Mouse (Mus musculus) embryonic facial prominence, embryonic 14.5 days (tissue): ENCODE data around the gene Cby1. TPM values are rescaled to one million over a fixed set of nuclear protein-coding genes. Genes with fewer than 3 reads are reported as not detected.
A peak's percentile ranks its signal among the peaks of the same experiment; 100 is the strongest.

ENCODE experiments used
- ATAC-seq: fragments of 200-750 bp; cut with Nextera tagmentation; 2 replicates; pipeline ENCODE4 v1.8.0; 2017; ENCODE audit warnings: low read depth, moderate number of reproducible peaks, moderate TSS enrichment
- DNase-seq: peaks from one replicate; pipeline ENCODE4 v3.0.0-alpha.2; 2015; ENCODE audit warnings: low spot score
- H3K27ac ChIP-seq: fragments of 300-500 bp; sonication (generic); replicated peaks from 2 replicates; pipeline ENCODE4 v1.5.1; 2014; ENCODE audit warnings: low read depth, mild to moderate bottlenecking, low read length, moderate library complexity
- H3K27me3 ChIP-seq: fragments of 300-500 bp; sonication (generic); replicated peaks from 2 replicates; pipeline ENCODE4 v1.6.1; 2014; ENCODE audit warnings: low read length; ENCODE audit not compliant: control insufficient read depth, insufficient read depth
- H3K36me3 ChIP-seq: fragments of 300-500 bp; sonication (generic); 2 replicates; pipeline ENCODE4 v1.6.1; 2014; ENCODE audit warnings: low read length, mixed read lengths; ENCODE audit not compliant: control insufficient read depth, insufficient read depth
- H3K4me1 ChIP-seq: fragments of 300-500 bp; sonication (generic); 2 replicates; pipeline ENCODE4 v1.6.1; 2014; ENCODE audit warnings: antibody characterized with exemption, low read length; ENCODE audit not compliant: control insufficient read depth, insufficient read depth
- H3K4me2 ChIP-seq: fragments of 300-500 bp; sonication (generic); 2 replicates; pipeline ENCODE4 v1.6.1; 2014; ENCODE audit warnings: low read depth, mild to moderate bottlenecking, low read length, moderate library complexity, mixed read lengths
- H3K4me3 ChIP-seq: fragments of 300-500 bp; sonication (generic); 2 replicates; pipeline ENCODE4 v1.5.1; 2014; ENCODE audit warnings: low read depth, mild to moderate bottlenecking, low read length
- H3K9ac ChIP-seq: fragments of 300-500 bp; sonication (generic); 2 replicates; pipeline ENCODE4 v1.6.1; 2014; ENCODE audit warnings: low read depth, mild to moderate bottlenecking, low read length, moderate library complexity, mixed read lengths
- H3K9me3 ChIP-seq: fragments of 300-500 bp; sonication (generic); 2 replicates; pipeline ENCODE4 v1.6.1; 2016; ENCODE audit warnings: low read length; ENCODE audit not compliant: control insufficient read depth
- WGBS: fragments of 180-500 bp; shearing (Covaris S2); extraction: QIAGEN DNeasy Blood & Tissue Kit; methylation state at CpG from one replicate; pipeline ENCODE4 v1.1.7; 2014; 5-methylcytosine and 5-hydroxymethylcytosine counted together
- polyA plus RNA-seq: library from polyadenylated mRNA; unstranded; fragments of >200 nt; fragmentation: Nextera tagmentation; extraction: Ambion mirVana; gene quantifications from 2 replicates; pipeline ENCODE4 v1.2.1, GENCODE M21; 2014

Cby1 gene
- polyA plus RNA-seq, 1 experiment from 2014 or later = 52.3 TPM

GRCm38 (mm10) chr15:79689662-79690425, 30.8 kb downstream of the Cby1 start:
- H3K9ac ChIP-seq = 0 out of 2 replicates have a peak overlapping the region, but pooled peaks have one; percentile 32
- WGBS = 13% methylated on average over 24 of the region's 24 CpGs

DNA sequence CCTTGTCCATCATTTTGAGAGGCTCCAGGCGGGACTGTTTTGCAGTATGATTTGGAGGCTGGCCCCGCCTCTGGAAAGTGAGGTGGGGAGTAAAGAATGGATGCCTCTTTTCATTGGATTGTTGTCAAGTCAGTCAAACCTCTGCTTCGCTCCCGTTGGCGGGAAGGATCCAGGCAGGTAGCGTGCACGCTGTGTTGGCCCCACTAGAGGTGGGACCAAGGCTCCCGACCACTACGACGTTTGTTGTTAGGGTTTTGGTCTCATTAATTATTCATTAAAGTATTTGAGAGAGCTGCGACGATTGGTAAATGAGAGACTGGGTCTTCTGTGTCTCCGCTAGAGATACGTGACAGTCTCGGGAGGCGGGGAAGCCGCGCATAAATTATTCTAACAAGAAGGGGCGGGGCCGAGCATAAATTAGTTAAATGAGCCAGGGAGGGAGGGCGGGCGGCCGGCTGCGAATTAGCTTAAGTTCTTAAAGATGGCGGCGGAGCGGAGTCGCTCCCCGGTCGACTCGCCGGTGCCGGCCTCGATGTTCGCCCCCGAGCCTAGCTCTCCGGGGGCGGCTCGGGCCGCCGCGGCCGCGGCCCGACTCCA, 31.5 kb downstream of the Cby1 start, which contains the start of gene Gtpbp1:
Gene Gtpbp1, plus strand, starts transcription at position 420 of the 597 bp plus-strand sequence.
- peak within 1 kb of the TSS; percentile 80 for H3K27ac ChIP-seq
- peak within 1 kb of the TSS; percentile 97 for H3K4me2 ChIP-seq
- peak within 1 kb of the TSS; percentile 96 for H3K4me3 ChIP-seq
- WGBS = 0% methylated on average over 33 of the region's 45 CpGs
- H3K27me3 ChIP-seq = no peaks in the 10 kb centered on the region
- peak; percentile 97 for ATAC-seq
- H3K36me3 ChIP-seq = peaks cover 13% of the 10 kb centered on the region; the same call in 1 of the 2 replicates
- H3K4me1 ChIP-seq = peaks cover 27% of the 10 kb centered on the region
- H3K9ac ChIP-seq = peak within 1 kb of the TSS; percentile 95
- peak; percentile 100 for DNase-seq
- H3K9me3 ChIP-seq = no peaks in the 10 kb centered on the region

More at GRCm38 (mm10) chr15:79689662-79690425, 30.8 kb downstream of the Cby1 start:
- Histone ChIP-seq H3K9me3 (no peaks in the 10 kb centered on the region), H3K4me1 (peaks cover 34% of the 10 kb centered on the region), H3K4me2 (peak overlapping the region; percentile 63), H3K36me3 (0 out of 2 replicates have a peak, but pooled peaks cover 7% of the 10 kb centered on the region), H3K27ac (no peak overlapping the region; the same call in 1 of the 2 replicates), H3K4me3 (peak overlapping the region; percentile 96), H3K27me3 (no peaks in the 10 kb centered on the region)
- no peak for DNase-seq
- no peak for ATAC-seq

DNA sequence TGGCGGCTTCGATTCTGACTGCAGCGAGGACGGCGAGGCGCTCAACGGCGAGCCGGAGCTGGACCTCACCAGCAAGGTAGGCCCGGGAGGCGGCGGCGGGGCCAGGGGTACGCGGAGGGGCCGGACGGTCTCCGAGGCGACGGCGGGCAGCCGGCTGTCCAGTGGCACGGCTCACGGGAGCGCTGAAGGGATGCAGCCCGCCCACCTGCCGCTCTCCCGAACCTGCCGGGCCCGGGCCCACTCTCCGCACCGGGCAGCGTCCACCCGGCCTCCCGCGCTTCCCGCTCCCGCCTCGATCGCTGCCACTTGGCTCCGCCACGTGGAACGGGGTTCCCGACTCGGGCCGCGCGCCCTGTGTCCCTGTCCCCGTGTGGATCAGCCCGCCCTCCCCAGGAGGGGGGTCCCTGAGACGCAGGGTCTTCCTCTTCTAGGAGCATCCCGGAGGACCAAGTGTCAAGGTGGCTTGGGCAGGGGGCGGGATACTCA, 32.1 kb downstream of the Cby1 start:
- peak overlapping the region; percentile 80 for H3K27ac ChIP-seq
- H3K9me3 ChIP-seq = no peaks in the 10 kb centered on the region
- H3K4me2 ChIP-seq = peak overlapping the region; percentile 97
- no peak for DNase-seq
- WGBS = 0% methylated on average over 4 of the region's 53 CpGs
- H3K9ac ChIP-seq = peak overlapping the region; percentile 95
- peak; percentile 5 for ATAC-seq
- peaks cover 16% of the 10 kb centered on the region; the same call in 1 of the 2 replicates for H3K36me3 ChIP-seq
- H3K4me3 ChIP-seq = peak overlapping the region; percentile 96
- no peaks in the 10 kb centered on the region for H3K27me3 ChIP-seq
- peaks cover 21% of the 10 kb centered on the region for H3K4me1 ChIP-seq

DNA sequence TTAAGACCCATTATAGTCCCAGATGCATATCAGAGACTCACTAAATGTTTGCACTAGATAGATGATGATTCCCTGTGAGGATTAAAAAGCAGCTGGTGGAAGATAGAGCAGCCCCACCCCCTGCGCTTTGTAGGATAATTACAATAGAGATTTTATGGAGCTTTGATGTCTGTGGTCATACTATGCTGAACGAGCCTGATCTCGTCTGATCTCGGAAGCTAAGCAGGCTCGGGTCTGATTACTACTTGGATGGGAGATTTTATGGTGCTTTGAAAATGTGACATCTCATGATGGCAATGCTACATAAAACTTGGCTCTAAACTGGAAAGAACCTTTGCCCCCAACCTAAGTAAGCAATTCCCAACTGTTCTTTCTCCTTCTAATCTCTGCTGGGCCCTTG, 33.3 kb downstream of the Cby1 start:
- DNase-seq (no peak), ATAC-seq (no peak)
- Histone ChIP-seq H3K27ac (no peak overlapping the region), H3K27me3 (no peaks in the 10 kb centered on the region), H3K9me3 (no peaks in the 10 kb centered on the region), H3K36me3 (peaks cover 22% of the 10 kb centered on the region; the same call in 1 of the 2 replicates), H3K4me2 (peak overlapping the region; percentile 97), H3K4me3 (peak overlapping the region; percentile 96), H3K9ac (0 out of 2 replicates have a peak overlapping the region, but pooled peaks have one; percentile 19), H3K4me1 (peaks cover 17% of the 10 kb centered on the region)
- WGBS = 73% methylated on average over 5 of the region's 5 CpGs

DNA sequence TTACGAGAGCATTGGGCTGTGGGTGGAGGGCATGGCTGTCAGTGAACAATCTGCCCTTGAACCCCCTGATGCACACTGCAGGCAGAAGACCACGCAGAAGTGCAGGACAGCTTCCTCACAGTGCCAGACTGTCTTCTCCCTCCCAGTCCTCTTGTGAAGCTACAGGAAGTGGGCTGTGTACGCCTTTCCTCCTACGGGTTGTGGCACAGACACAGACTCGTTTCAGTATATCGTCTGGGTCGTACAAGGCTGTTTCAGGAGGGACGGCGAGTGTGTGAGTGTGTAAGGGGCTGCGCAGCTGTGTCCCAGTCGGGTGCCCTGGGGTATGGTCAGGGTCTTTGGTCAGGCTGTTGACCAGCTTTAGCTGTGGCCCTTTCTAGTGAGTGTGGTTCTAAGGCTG, 34.7 kb downstream of the Cby1 start:
- Histone ChIP-seq H3K4me2 (no peak overlapping the region), H3K36me3 (peaks cover 22% of the 10 kb centered on the region; the same call in 1 of the 2 replicates), H3K9me3 (no peaks in the 10 kb centered on the region), H3K4me1 (peaks cover 12% of the 10 kb centered on the region; the same call in 1 of the 2 replicates), H3K27me3 (no peaks in the 10 kb centered on the region), H3K27ac (no peak overlapping the region), H3K9ac (no peak overlapping the region), H3K4me3 (no peak overlapping the region)
- WGBS = 91% methylated on average over 11 of the region's 11 CpGs
- no peak for ATAC-seq
- no peak for DNase-seq

DNA sequence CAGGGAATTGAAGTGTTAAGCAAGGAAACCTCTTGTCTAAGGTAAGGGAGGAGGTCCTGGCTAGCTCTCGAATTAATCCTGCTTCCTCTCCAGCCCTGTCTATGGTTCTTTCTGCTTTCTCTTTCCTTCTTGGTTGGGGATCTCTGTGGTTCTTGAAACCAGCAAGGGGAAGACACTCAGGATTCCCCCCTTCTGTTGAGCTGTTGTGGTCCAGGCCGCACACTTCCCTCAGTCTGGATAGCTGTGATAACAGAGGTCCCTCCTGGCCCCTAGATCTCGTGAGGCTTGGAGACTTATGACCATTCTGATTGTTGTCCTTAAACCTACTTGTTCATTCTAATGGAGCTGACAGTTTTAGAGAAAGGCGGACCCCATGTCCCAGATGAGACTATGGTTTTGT, 35.5 kb downstream of the Cby1 start:
- no peak overlapping the region for H3K4me3 ChIP-seq
- no peak overlapping the region for H3K27ac ChIP-seq
- H3K9ac ChIP-seq = no peak overlapping the region
- DNase-seq = no peak
- peaks cover 27% of the 10 kb centered on the region; the same call in 1 of the 2 replicates for H3K36me3 ChIP-seq
- no peaks in the 10 kb centered on the region for H3K27me3 ChIP-seq
- H3K4me2 ChIP-seq = no peak overlapping the region
- WGBS = 90% methylated on average over 4 of the region's 4 CpGs
- ATAC-seq = no peak
- H3K9me3 ChIP-seq = no peaks in the 10 kb centered on the region
- peaks cover 12% of the 10 kb centered on the region; the same call in 1 of the 2 replicates for H3K4me1 ChIP-seq

- no peaks in the 10 kb centered on the region for H3K9me3 ChIP-seq
- no peak for DNase-seq
- 67% methylated on average over 3 of the region's 3 CpGs for WGBS
- H3K27ac ChIP-seq = no peak overlapping the region
- H3K4me1 ChIP-seq = peaks cover 12% of the 10 kb centered on the region; the same call in 1 of the 2 replicates
- no peak overlapping the region for H3K9ac ChIP-seq
- H3K27me3 ChIP-seq = no peaks in the 10 kb centered on the region
- ATAC-seq = no peak
- H3K4me3 ChIP-seq = no peak overlapping the region
- H3K4me2 ChIP-seq = no peak overlapping the region
- H3K36me3 ChIP-seq = peaks cover 28% of the 10 kb centered on the region; the same call in 1 of the 2 replicates
These were observed 36.5 kb downstream of the Cby1 start for GRCm38 (mm10) chr15:79695516-79695915.

GRCm38 (mm10) chr15:79696508-79696907, 37.5 kb downstream of the Cby1 start:
- Histone ChIP-seq H3K4me3 (no peak overlapping the region), H3K4me2 (no peak overlapping the region), H3K36me3 (peaks cover 28% of the 10 kb centered on the region; the same call in 1 of the 2 replicates), H3K27me3 (no peaks in the 10 kb centered on the region), H3K4me1 (peaks cover 9% of the 10 kb centered on the region; the same call in 1 of the 2 replicates), H3K27ac (no peak overlapping the region), H3K9me3 (no peaks in the 10 kb centered on the region), H3K9ac (no peak overlapping the region)
- ATAC-seq (no peak), DNase-seq (no peak)
- WGBS = 95% methylated on average over 2 of the region's 2 CpGs
